Mouse (Mus musculus): ENCODE results near the gene Oxct1. TPM values are rescaled to one million over a fixed set of nuclear protein-coding genes. Genes with fewer than 3 reads are reported as not detected.

The Oxct1 gene
- polyA plus RNA-seq, 1 experiment from 2014 or later, result 201 TPM

DNA sequence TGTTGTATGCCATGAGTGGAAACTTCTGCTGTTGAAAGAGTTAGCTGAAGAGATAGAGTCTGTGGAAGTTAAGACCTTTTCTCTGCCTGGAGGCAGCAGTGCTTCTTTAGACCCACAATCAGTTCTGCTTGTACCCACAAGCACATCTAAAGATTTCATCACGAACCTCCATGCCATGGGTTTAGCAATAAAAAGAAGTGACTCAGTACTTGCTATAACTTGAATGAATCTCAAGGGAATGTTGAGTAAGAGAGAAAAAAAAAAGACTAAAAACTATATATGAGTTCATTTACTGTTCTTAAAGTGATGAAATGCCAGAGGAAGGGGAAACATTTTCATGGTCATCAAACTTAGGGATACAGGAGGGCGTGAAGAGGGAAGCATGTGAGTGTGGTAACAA, 25.6 kb upstream of the Oxct1 start:
- Histone ChIP-seq H3K27me3 (no peaks in the 10 kb centered on the region), H3K27ac (replicated peaks) (no peak overlapping the region), H3K9ac (replicated peaks) (no peak overlapping the region), H3K36me3 (no peaks in the 10 kb centered on the region), H3K4me3 (no peak overlapping the region), H3K4me1 (no peaks in the 10 kb centered on the region), H3K9me3 (peaks cover 7% of the 10 kb centered on the region), H3K4me2 (replicated peaks) (no peak overlapping the region)
- WGBS, result 84% methylated on average over 2 of the region's 2 CpGs
- no peak for ATAC-seq (ENCODE audit: low FRiP score, low read depth)

GRCm38 (mm10) chr15:4013873-4014272, 12.3 kb upstream of the Oxct1 start:
- H3K4me2 ChIP-seq (replicated peaks), result no peak overlapping the region
- ATAC-seq (ENCODE audit: low FRiP score, low read depth), result no peak
- H3K27me3 ChIP-seq, result no peaks in the 10 kb centered on the region
- no peaks in the 10 kb centered on the region for H3K36me3 ChIP-seq
- no peak overlapping the region for H3K4me3 ChIP-seq
- H3K27ac ChIP-seq (replicated peaks), result no peak overlapping the region
- H3K9me3 ChIP-seq, result no peaks in the 10 kb centered on the region
- H3K4me1 ChIP-seq, result no peaks in the 10 kb centered on the region
- no peak overlapping the region for H3K9ac ChIP-seq (replicated peaks)
- 78% methylated on average over 2 of the region's 2 CpGs for WGBS

DNA sequence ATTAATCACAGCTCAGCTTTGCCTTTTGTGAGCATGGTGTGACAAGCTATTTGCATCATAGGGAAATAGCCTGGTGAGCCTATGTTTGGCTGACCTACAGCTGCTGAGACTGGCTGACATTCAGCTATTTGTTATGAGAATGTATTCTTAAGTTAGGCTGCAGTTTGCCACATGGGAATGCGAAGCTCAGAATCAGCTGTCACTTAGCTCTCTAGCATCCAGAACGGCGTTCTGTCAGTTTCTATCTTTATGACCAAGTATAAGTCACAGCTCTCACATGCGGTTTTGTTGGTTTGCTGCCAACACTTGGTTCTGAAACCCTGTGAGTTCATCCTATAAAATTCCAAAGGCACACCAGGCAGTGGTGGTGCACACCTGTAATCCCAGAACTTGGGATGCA, 5.5 kb upstream of the Oxct1 start:
- Histone ChIP-seq H3K4me1 (peaks cover 2% of the 10 kb centered on the region), H3K27ac (replicated peaks) (no peak overlapping the region), H3K4me2 (replicated peaks) (no peak overlapping the region), H3K4me3 (no peak overlapping the region), H3K9me3 (no peaks in the 10 kb centered on the region), H3K9ac (replicated peaks) (no peak overlapping the region), H3K36me3 (no peaks in the 10 kb centered on the region), H3K27me3 (no peaks in the 10 kb centered on the region)
- ATAC-seq (ENCODE audit: low FRiP score, low read depth), result no peak
- 80% methylated on average over 4 of the region's 4 CpGs for WGBS

DNA sequence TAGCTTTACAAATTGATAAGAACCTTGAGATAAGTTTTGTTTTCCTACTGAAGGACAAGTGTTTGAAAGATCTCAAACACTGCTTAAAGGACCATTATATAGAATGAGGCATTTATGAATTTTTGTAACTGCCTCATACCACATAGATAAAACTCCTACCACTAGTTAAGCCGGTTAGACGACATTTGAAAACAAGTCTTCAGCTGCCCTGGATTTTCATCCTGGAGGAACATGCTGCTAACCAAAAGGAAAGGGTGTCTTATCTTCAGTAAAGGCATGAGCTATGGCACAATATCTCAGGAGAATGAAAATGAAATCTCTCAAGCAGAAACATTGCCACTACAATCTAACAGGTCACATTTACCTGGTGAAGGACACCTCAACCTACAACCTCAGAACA, 2.4 kb upstream of the Oxct1 start:
- Histone ChIP-seq H3K27ac (replicated peaks) (no peak overlapping the region), H3K27me3 (no peaks in the 10 kb centered on the region), H3K4me1 (peaks cover 13% of the 10 kb centered on the region), H3K9ac (replicated peaks) (no peak overlapping the region), H3K36me3 (no peaks in the 10 kb centered on the region), H3K4me3 (no peak overlapping the region), H3K4me2 (replicated peaks) (no peak overlapping the region), H3K9me3 (no peaks in the 10 kb centered on the region)
- 91% methylated on average over 2 of the region's 2 CpGs for WGBS
- no peak for ATAC-seq (ENCODE audit: low FRiP score, low read depth)

- 79% methylated on average over 13 of the region's 13 CpGs for WGBS
- Histone ChIP-seq H3K9ac (replicated peaks) (no peak overlapping the region), H3K27ac (replicated peaks) (no peak overlapping the region), H3K4me3 (no peak overlapping the region), H3K4me2 (replicated peaks) (no peak overlapping the region), H3K36me3 (no peaks in the 10 kb centered on the region), H3K9me3 (no peaks in the 10 kb centered on the region), H3K27me3 (no peaks in the 10 kb centered on the region), H3K4me1 (peaks cover 13% of the 10 kb centered on the region)
- ATAC-seq (ENCODE audit: low FRiP score, low read depth), result no peak
Observed at GRCm38 (mm10) chr15:4024726-4025507, 1.3 kb upstream of the Oxct1 start.

DNA sequence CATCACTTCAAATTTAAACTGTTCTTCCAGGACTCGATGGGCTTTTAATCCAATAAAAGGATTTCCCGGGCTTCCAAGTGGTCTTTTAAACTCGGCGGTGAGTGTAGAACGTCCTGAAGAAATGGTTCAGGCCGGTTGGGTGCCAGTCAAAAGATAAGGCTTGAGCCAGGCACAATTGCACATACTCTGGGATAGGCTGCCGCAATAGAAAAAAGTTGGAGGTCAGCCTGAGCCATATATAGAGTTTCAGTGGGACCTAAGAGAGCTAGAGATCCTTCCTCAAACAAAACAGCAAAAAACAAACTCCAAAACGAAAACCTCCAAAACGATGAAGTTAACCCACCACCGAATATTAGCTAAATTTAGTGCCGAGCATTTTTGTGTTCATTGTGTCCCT, 677 bp upstream of the Oxct1 start:
- Histone ChIP-seq H3K4me1 (peaks cover 13% of the 10 kb centered on the region), H3K36me3 (no peaks in the 10 kb centered on the region), H3K9ac (replicated peaks) (no peak overlapping the region), H3K4me3 (peak overlapping the region; percentile 76; the same call in 1 of the 2 replicates), H3K9me3 (no peaks in the 10 kb centered on the region), H3K27me3 (no peaks in the 10 kb centered on the region), H3K4me2 (replicated peaks) (peak overlapping the region; percentile 62), H3K27ac (replicated peaks) (no peak overlapping the region; the same call in 1 of the 2 replicates)
- 46% methylated on average over 11 of the region's 11 CpGs for WGBS
- ATAC-seq (ENCODE audit: low FRiP score, low read depth), result no peak

- WGBS, result under 1% methylated on average over 64 of the region's 65 CpGs
- Histone ChIP-seq H3K4me3 (peak overlapping the region; percentile 76), H3K4me2 (replicated peaks) (peak overlapping the region; percentile 62), H3K36me3 (no peaks in the 10 kb centered on the region), H3K27me3 (no peaks in the 10 kb centered on the region), H3K9ac (replicated peaks) (peak overlapping the region; percentile 72), H3K9me3 (no peaks in the 10 kb centered on the region), H3K4me1 (peaks cover 13% of the 10 kb centered on the region), H3K27ac (replicated peaks) (peak overlapping the region; percentile 90)
- peak; percentile 79 for ATAC-seq (ENCODE audit: low FRiP score, low read depth)
Observed at GRCm38 (mm10) chr15:4026831-4027584, 825 bp downstream of the Oxct1 start.

DNA sequence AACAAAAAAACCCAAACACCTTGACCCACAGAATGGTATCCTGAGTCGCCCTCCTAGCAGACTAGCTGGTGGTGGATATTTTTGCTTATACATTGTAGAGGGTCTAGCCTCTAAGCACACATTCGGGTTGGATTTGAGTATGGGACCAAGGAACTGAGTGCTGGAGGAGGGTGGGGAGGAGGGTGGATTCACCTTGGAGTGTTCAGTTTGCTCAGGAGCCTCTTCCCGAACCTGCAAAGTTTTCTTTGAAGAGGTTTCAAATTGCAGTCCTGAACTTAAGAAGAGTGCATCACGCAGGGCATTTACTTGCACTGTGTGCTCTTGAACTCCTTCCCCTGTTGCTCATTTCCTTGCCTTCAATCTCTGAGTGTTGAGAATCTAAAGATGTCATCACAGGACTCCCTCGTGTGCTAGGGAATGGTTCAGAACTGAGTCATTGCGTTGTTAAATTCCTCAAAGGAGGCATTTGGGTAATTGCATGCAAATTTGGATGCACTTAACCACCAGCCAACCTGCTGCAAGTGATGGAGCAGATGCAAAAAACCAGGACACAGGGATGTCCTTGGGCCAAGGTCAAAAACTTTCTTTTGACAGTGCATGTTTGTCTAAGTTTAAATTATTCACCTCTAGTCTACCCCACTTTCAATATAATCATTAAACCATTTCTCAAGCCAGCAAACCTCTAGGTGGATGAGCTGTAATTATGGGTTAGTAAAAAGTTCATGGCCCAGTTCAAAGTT, 1.7 kb downstream of the Oxct1 start:
- 11% methylated on average over 6 of the region's 6 CpGs for WGBS
- Histone ChIP-seq H3K27ac (replicated peaks) (peak overlapping the region; percentile 90; the same call in 1 of the 2 replicates), H3K9ac (replicated peaks) (peak overlapping the region; percentile 72), H3K4me1 (peaks cover 13% of the 10 kb centered on the region), H3K4me3 (peak overlapping the region; percentile 76), H3K9me3 (no peaks in the 10 kb centered on the region), H3K4me2 (replicated peaks) (peak overlapping the region; percentile 62), H3K36me3 (no peaks in the 10 kb centered on the region), H3K27me3 (no peaks in the 10 kb centered on the region)
- ATAC-seq (ENCODE audit: low FRiP score, low read depth), result 0 out of 2 replicates have a peak, but pooled peaks have one; percentile 7

DNA sequence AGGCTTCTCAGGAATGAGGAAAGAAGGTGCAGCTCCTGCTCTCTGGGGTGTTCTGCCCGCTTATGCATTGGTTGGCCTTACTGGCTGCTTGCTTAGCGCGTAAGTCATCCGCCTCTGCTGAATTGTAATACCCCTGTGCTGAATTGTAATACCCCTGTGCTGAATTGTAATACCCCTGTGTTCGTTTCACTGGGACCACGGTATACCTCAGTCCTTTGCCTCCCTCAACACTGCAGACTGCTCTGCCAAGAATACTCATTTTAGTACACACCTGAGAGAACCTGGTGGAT, 2.2 kb downstream of the Oxct1 start:
- Histone ChIP-seq H3K36me3 (no peaks in the 10 kb centered on the region), H3K27ac (replicated peaks) (no peak overlapping the region), H3K27me3 (no peaks in the 10 kb centered on the region), H3K9ac (replicated peaks) (no peak overlapping the region), H3K9me3 (no peaks in the 10 kb centered on the region), H3K4me3 (no peak overlapping the region), H3K4me2 (replicated peaks) (no peak overlapping the region), H3K4me1 (peaks cover 13% of the 10 kb centered on the region)
- ATAC-seq (ENCODE audit: low FRiP score, low read depth), result no peak
- 72% methylated on average over 6 of the region's 6 CpGs for WGBS

GRCm38 (mm10) chr15:4028960-4029359, 2.8 kb downstream of the Oxct1 start:
- Histone ChIP-seq H3K27ac (replicated peaks) (no peak overlapping the region), H3K36me3 (no peaks in the 10 kb centered on the region), H3K9me3 (no peaks in the 10 kb centered on the region), H3K27me3 (no peaks in the 10 kb centered on the region), H3K4me3 (no peak overlapping the region), H3K4me1 (peaks cover 13% of the 10 kb centered on the region), H3K9ac (replicated peaks) (no peak overlapping the region), H3K4me2 (replicated peaks) (no peak overlapping the region)
- ATAC-seq (ENCODE audit: low FRiP score, low read depth), result no peak

- no peak for ATAC-seq (ENCODE audit: low FRiP score, low read depth)
- H3K9me3 ChIP-seq, result no peaks in the 10 kb centered on the region
- no peak overlapping the region for H3K4me2 ChIP-seq (replicated peaks)
- peaks cover 24% of the 10 kb centered on the region for H3K36me3 ChIP-seq
- peaks cover under 1% of the 10 kb centered on the region; the same call in 1 of the 2 replicates for H3K4me1 ChIP-seq
- no peaks in the 10 kb centered on the region for H3K27me3 ChIP-seq
- 93% methylated on average over 3 of the region's 3 CpGs for WGBS
- H3K9ac ChIP-seq (replicated peaks), result no peak overlapping the region
- no peak overlapping the region for H3K4me3 ChIP-seq
- H3K27ac ChIP-seq (replicated peaks), result no peak overlapping the region
Observed at GRCm38 (mm10) chr15:4033168-4034004, 7.2 kb downstream of the Oxct1 start.
